Mouse (Mus musculus) small intestine, adult 2 months (tissue): ENCODE data around the gene Socs3.

ENCODE experiments used
- CTCF ChIP-seq: fragments of 200-500 bp; IDR thresholded peaks from 2 replicates; pipeline ENCODE4 v1.5.1; 2012; ENCODE audit warnings: low read depth, mild to moderate bottlenecking, control low read depth, inconsistent platforms, low read length, moderate library complexity, mixed read lengths; ENCODE audit not compliant: insufficient replicate concordance, insufficient read length; ENCODE audit errors: extremely low read depth
- POLR2A ChIP-seq: fragments of 200-500 bp; IDR thresholded peaks from 2 replicates; pipeline ENCODE4 v1.6.1; 2012; ENCODE audit warnings: low read depth, mild to moderate bottlenecking, control low read depth, inconsistent platforms, low read length, moderate library complexity

DNA sequence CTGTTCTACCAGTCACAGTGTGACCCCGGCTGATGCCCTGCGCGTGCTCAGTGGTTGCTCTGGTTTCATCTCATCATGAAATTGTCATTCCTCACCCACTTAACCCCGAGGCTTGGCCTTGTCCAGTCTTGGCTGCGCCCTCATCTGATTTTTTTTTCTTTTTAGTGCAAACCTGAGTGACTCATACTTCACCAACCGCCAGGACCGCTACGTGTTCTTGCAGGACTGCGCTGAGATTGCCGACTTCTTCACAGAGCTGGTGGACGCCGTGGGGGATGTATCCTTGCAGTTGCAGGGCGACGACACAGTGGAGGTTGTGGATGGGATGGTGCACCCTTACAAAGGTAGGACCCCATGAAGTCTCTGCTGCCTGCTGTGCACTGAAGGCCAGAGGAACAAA is 33.3 kb upstream of the Socs3 start:
- no peak for TF ChIP-seq CTCF
- TF ChIP-seq POLR2A: no peak
